In the genomic region with DNA sequence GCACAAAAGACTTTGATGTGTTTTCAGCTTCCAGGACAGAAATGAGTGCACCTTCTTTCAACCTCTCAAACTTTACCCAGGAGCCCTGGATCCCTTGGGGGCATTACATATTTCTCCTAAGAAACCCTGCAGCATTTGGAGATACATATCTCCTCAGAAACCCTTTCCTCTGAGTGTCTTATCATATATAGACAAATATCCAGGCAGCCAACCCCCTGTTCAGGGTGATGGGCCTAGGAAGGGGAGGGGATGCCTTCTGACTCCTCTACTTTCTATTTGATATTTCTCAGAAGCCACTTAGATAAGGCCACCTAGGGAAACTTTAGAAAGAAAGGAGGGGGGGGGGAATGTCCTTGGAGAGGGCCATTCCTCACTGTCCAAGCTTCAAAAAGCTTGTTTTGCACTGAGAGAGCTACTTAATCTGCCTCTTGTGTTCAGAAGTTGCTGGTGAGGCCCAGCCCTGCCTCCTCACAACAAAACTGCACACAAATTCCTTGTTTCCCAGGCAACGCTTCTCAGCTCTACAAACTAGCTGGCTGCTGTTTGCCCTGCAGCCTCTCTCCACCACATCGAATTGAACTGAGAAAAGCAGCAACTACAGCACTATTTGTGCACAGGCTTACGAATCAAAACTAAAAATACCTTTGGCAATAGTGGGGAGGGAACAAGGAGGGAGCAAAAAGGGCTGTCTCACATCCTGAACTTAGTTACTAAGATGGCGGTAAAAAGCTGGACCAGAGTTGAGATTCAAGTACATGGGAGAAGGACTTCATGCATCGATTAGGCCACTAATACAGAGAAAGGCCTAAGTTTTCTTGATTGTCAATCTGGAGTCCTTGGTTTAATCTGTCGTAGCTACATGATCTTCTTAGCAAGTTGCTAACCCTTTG, we compare ENCODE assay signal across 8 mouse cellular contexts. TPM values are rescaled to one million over a fixed set of nuclear protein-coding genes. Genes with fewer than 3 reads are reported as not detected.
A peak's percentile ranks its signal among the peaks of the same experiment; 100 is the strongest.
DNase-seq lines count a peak whose midpoint lies in the region; ATAC-seq lines count a peak whose summit lies in the region.

No protein-coding gene starts in this region.

- H3K9me3 ChIP-seq in embryonic facial prominence, embryonic 14.5 days (ENCODE audit: control insufficient read depth, low read length) = no peaks in the 10 kb centered on the region
- H3K9me3 ChIP-seq in intestine, embryonic 15.5 days = no peaks in the 10 kb centered on the region
- H3K9me3 ChIP-seq in limb, embryonic 11.5 days (ENCODE audit: control insufficient read depth, low read length) = no peaks in the 10 kb centered on the region
- no peaks in the 10 kb centered on the region for H3K9me3 ChIP-seq in neural tube, embryonic 13.5 days

- H3K36me3 ChIP-seq in embryonic facial prominence, embryonic 14.5 days (ENCODE audit: control insufficient read depth, insufficient read depth, low read length) = no peaks in the 10 kb centered on the region
- no peaks in the 10 kb centered on the region for H3K36me3 ChIP-seq in intestine, embryonic 15.5 days
- H3K36me3 ChIP-seq in limb, embryonic 11.5 days (ENCODE audit: control insufficient read depth, insufficient read depth, low read length) = no peaks in the 10 kb centered on the region
- no peaks in the 10 kb centered on the region for H3K36me3 ChIP-seq in neural tube, embryonic 13.5 days

- peak overlapping the region; percentile 72 for H3K27ac ChIP-seq in embryonic facial prominence, embryonic 14.5 days (replicated peaks; ENCODE audit: low read depth, low read length)
- no peak overlapping the region for H3K27ac ChIP-seq in intestine, embryonic 15.5 days
- no peak overlapping the region; the same call in 1 of the 2 replicates for H3K27ac ChIP-seq in limb, embryonic 11.5 days (replicated peaks; ENCODE audit: low read depth, low read length)
- peak overlapping the region; percentile 84 for H3K27ac ChIP-seq in neural tube, embryonic 13.5 days (replicated peaks)

- 0 out of 2 replicates have a peak overlapping the region, but pooled peaks have one; percentile 22 for H3K9ac ChIP-seq in embryonic facial prominence, embryonic 14.5 days (ENCODE audit: low read depth, low read length)
- no peak overlapping the region for H3K9ac ChIP-seq in intestine, embryonic 15.5 days
- H3K9ac ChIP-seq in limb, embryonic 11.5 days (ENCODE audit: low read length) = peak overlapping the region; percentile 24; the same call in 1 of the 2 replicates
- no peak overlapping the region for H3K9ac ChIP-seq in neural tube, embryonic 13.5 days

- ATAC-seq in embryonic facial prominence, embryonic 14.5 days (ENCODE audit: low read depth) = peak; percentile 86
- peak; percentile 39; the same call in 1 of the 2 replicates for ATAC-seq in intestine, embryonic 15.5 days
- no peak; the same call in 1 of the 2 replicates for ATAC-seq in limb, embryonic 11.5 days (ENCODE audit: insufficient number of reproducible peaks, low FRiP score, low TSS enrichment, low read depth)
- ATAC-seq in neural tube, embryonic 13.5 days (ENCODE audit: low read depth) = peak; percentile 68

- H3K4me1 ChIP-seq in embryonic facial prominence, embryonic 14.5 days (ENCODE audit: control insufficient read depth, insufficient read depth, low read length) = peaks cover 12% of the 10 kb centered on the region; the same call in 1 of the 2 replicates
- no peaks in the 10 kb centered on the region for H3K4me1 ChIP-seq in intestine, embryonic 15.5 days (replicated peaks)
- no peaks in the 10 kb centered on the region for H3K4me1 ChIP-seq in limb, embryonic 11.5 days (ENCODE audit: control insufficient read depth, insufficient read depth, low read length)
- H3K4me1 ChIP-seq in neural tube, embryonic 13.5 days (replicated peaks) = peaks cover 17% of the 10 kb centered on the region

- H3K27me3 ChIP-seq in embryonic facial prominence, embryonic 14.5 days (replicated peaks; ENCODE audit: control insufficient read depth, insufficient read depth, low read length) = no peaks in the 10 kb centered on the region
- no peaks in the 10 kb centered on the region for H3K27me3 ChIP-seq in intestine, embryonic 15.5 days (replicated peaks)
- no peaks in the 10 kb centered on the region for H3K27me3 ChIP-seq in limb, embryonic 11.5 days (ENCODE audit: control insufficient read depth, insufficient read depth, low read length)
- H3K27me3 ChIP-seq in neural tube, embryonic 13.5 days = no peaks in the 10 kb centered on the region

- WGBS in embryonic facial prominence, embryonic 14.5 days = 41% methylated on average over 6 of the region's 6 CpGs
- 54% methylated on average over 6 of the region's 6 CpGs for WGBS in intestine, embryonic 15.5 days
- 70% methylated on average over 6 of the region's 6 CpGs for WGBS in limb, embryonic 11.5 days
- WGBS in neural tube, embryonic 13.5 days = 22% methylated on average over 6 of the region's 6 CpGs

- peak; percentile 59 for DNase-seq in heart, adult 11 months
- DNase-seq in heart, adult 8-10 months (ENCODE audit: low spot score) = no peak
- DNase-seq in embryonic facial prominence, embryonic 14.5 days (ENCODE audit: low spot score) = peak; percentile 87
- DNase-seq in limb, embryonic 11.5 days (ENCODE audit: low spot score) = peak; percentile 47
- no peak for DNase-seq in thymus, postnatal 10 days (ENCODE audit: low spot score in 2 of 2)
- DNase-seq in gastrocnemius, adult 8-10 months (ENCODE audit: low spot score in 2 of 2) = no peak

- no peak overlapping the region for H3K4me3 ChIP-seq in embryonic facial prominence, embryonic 14.5 days (ENCODE audit: low read depth, low read length)
- no peak overlapping the region for H3K4me3 ChIP-seq in intestine, embryonic 15.5 days (replicated peaks)
- no peak overlapping the region for H3K4me3 ChIP-seq in limb, embryonic 11.5 days (ENCODE audit: low read depth, low read length)
- no peak overlapping the region for H3K4me3 ChIP-seq in neural tube, embryonic 13.5 days

- no peak overlapping the region for H3K4me2 ChIP-seq in embryonic facial prominence, embryonic 14.5 days (ENCODE audit: low read depth, low read length)
- no peak overlapping the region for H3K4me2 ChIP-seq in intestine, embryonic 15.5 days (replicated peaks)
- H3K4me2 ChIP-seq in limb, embryonic 11.5 days (ENCODE audit: low read depth, severe bottlenecking) = no peak overlapping the region
- H3K4me2 ChIP-seq in neural tube, embryonic 13.5 days = no peak overlapping the region

RNA-seq across cellular contexts. Expression of a gene that starts 7.6 kb away (rescaled TPM):
- under 1 TPM in 1 of 4 experiments, not detected in 3; 0.11 TPM for total RNA-seq in heart, adult 8-10 months (2022)
- 0.14 and 0.17 TPM in 2 replicates for polyA plus RNA-seq in embryonic facial prominence, embryonic 14.5 days (2014; fragmentation: Nextera tagmentation; extraction: Ambion mirVana)
- 0.06 and 0.08 TPM in 2 replicates for polyA plus RNA-seq in intestine, embryonic 15.5 days (2015; fragmentation: Nextera tagmentation; extraction: Ambion mirVana)
- polyA plus RNA-seq in limb, embryonic 11.5 days (2014; fragmentation: Nextera tagmentation; extraction: Ambion mirVana) = 0.07 TPM in 1 of 2 replicates, not detected in the other
- 6.7 and 6.9 TPM in 2 replicates for polyA plus RNA-seq in neural tube, embryonic 13.5 days (2015; fragmentation: Nextera tagmentation; extraction: Ambion mirVana)
- total RNA-seq in gastrocnemius, adult 8-10 months (2022) = under 1 TPM in 1 of 4 experiments, not detected in 3; 0.21 TPM

RNA-seq across cellular contexts. Expression of a gene that starts 11.3 kb away (rescaled TPM):
- 1 to 10 TPM; 1.6 to 2.3 (median 1.9) TPM for total RNA-seq in heart, adult 8-10 months (2022)
- 6.0 and 6.9 TPM in 2 replicates for polyA plus RNA-seq in embryonic facial prominence, embryonic 14.5 days (2014; fragmentation: Nextera tagmentation; extraction: Ambion mirVana)
- 5.0 and 6.1 TPM in 2 replicates for polyA plus RNA-seq in intestine, embryonic 15.5 days (2015; fragmentation: Nextera tagmentation; extraction: Ambion mirVana)
- polyA plus RNA-seq in limb, embryonic 11.5 days (2014; fragmentation: Nextera tagmentation; extraction: Ambion mirVana) = 6.1 and 6.6 TPM in 2 replicates
- 7.9 and 9.0 TPM in 2 replicates for polyA plus RNA-seq in neural tube, embryonic 13.5 days (2015; fragmentation: Nextera tagmentation; extraction: Ambion mirVana)
- total RNA-seq in gastrocnemius, adult 8-10 months (2022) = 1 to 10 TPM; 1.3 to 1.7 (median 1.6) TPM

RNA-seq across cellular contexts. Expression of a gene that starts 42.1 kb away (rescaled TPM):
- total RNA-seq in heart, adult 8-10 months (2022) = 10 to 100 TPM; 21.3 to 39.4 (median 32.2) TPM
- 10.8 and 12.4 TPM in 2 replicates for polyA plus RNA-seq in embryonic facial prominence, embryonic 14.5 days (2014; fragmentation: Nextera tagmentation; extraction: Ambion mirVana)
- polyA plus RNA-seq in intestine, embryonic 15.5 days (2015; fragmentation: Nextera tagmentation; extraction: Ambion mirVana) = 11.4 and 11.9 TPM in 2 replicates
- 6.6 and 9.0 TPM in 2 replicates for polyA plus RNA-seq in limb, embryonic 11.5 days (2014; fragmentation: Nextera tagmentation; extraction: Ambion mirVana)
- polyA plus RNA-seq in neural tube, embryonic 13.5 days (2015; fragmentation: Nextera tagmentation; extraction: Ambion mirVana) = 6.2 and 7.8 TPM in 2 replicates
- total RNA-seq in gastrocnemius, adult 8-10 months (2022) = 1 to 10 TPM; 6.8 to 9.2 (median 7.1) TPM

Comparison
In these comparisons a context has a peak if more than half of its experiments do, and no peak if none do; other contexts are left out.
1. DNase-seq: peak in heart, adult 11 months (single experiment), embryonic facial prominence, embryonic 14.5 days (single experiment) and limb, embryonic 11.5 days (single experiment); none in heart, adult 8-10 months (single experiment), thymus, postnatal 10 days (0 of 2) and gastrocnemius, adult 8-10 months (0 of 2).
2. H3K27ac ChIP-seq: peak in embryonic facial prominence, embryonic 14.5 days (single experiment) and neural tube, embryonic 13.5 days (single experiment); none in intestine, embryonic 15.5 days (single experiment) and limb, embryonic 11.5 days (single experiment).
3. H3K9ac ChIP-seq: peak in embryonic facial prominence, embryonic 14.5 days (single experiment) and limb, embryonic 11.5 days (single experiment); none in intestine, embryonic 15.5 days (single experiment) and neural tube, embryonic 13.5 days (single experiment).